Mouse (Mus musculus): ENCODE data around the gene Ksr1.

GRCm38 (mm10) chr11:79120087-79120486 is 26.1 kb downstream of the Ksr1 start:
- TF ChIP-seq CTCF (IDR thresholded peaks at IDR 0.05; ENCODE audit: extremely low read depth, insufficient read depth, insufficient read length, insufficient replicate concordance) (no peak), POLR2A (IDR thresholded peaks at IDR 0.05; ENCODE audit: low read depth, low read length) (no peak)
